Mouse (Mus musculus) ovary, adult 18-20 months (tissue): ENCODE data around the gene Cbwd1.
"Not testable (repeated sequence)": the region's sequence is repeated elsewhere in the genome, so short reads cannot be mapped to it uniquely, and the experiment has no call there.

Experiments used
- DNase-seq: peaks from one replicate; pipeline ENCODE4 v3.0.0; 2022; ENCODE audit warnings: low spot score, mixed read lengths

Gene Cbwd1

DNA sequence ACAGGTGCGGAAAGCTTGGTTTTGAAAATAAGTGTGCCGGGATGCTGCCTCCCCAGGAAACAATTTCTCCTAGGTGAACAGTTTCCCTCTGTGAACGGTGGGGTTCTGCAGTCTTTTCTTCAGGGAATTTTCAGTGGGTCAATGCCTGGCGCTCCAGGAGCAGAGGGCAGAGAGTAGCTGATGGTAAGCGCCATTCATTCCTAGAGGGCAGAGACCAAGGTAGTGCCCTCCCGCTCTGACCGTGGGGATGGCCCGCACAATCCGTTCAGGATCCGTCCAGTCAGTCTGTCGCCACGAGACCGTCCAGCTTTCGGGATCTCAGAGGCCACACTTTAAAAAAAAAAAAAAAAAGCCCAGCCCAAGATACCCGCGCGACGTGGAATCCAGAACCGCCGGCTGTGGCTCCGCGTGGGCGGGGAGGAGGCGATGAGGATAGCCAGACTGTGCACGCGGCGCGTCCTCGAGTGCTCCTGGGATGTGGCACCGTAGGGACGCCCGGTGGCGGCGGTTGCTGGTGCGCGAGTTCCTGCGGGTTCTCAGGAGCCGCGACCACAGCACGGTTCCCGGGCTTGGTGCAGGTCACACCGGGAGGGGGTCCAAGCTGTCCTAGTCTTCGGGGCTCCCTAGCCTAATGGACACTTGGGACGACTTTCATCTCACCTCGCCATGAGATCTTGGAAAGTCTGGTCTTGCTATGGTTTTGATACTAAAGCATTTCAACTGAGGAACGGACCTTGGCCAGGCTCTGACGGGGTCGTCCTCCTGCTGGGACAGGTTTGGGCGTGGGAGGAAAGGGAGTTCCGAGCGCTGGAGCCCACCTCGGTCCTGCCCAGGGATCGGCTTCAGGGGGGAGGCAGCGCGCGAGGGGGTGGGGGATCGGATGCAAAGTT lies 64.2 kb downstream of the Cbwd1 start:
- DNase-seq: no peak

DNA sequence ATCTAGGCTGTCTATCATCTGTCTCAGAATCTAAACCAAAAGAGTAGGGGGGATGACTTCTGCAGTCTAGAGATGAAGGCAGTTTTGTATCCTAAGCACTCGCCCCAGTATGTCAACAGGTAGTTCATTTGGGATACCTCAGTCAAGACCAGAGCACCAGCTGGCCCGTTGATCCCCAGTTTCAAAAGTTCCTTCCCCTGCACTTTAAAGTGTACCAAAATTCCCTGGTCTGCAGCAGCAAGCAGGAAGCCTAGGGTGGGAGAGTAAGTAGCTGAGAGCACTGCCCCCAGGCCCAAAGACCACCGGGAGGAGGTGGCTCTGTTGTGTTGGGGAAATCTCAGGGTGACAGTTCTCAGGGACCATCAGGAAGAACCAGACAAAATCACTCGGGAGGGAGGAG lies 64.9 kb downstream of the Cbwd1 start:
- no peak for DNase-seq

DNA sequence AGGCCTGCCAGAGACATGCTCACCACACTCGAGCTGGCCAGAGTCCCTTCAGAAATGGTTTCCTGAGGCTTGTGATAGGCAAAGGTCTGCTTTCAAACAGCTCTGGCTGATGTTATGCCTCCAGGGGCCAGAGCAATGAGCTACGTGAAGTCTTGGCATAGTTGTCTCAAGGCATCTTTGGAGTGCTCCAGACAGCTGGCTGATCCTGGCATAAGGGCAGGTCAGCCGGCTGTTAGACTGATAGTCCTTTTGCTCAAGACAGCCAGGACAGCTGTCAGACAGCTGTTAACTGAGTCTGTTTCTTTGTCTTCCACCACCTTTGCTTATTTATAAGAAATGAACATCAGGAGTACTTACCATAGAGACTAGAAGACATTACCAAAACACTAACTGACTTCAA lies 74.5 kb downstream of the Cbwd1 start:
- DNase-seq: no peak

DNA sequence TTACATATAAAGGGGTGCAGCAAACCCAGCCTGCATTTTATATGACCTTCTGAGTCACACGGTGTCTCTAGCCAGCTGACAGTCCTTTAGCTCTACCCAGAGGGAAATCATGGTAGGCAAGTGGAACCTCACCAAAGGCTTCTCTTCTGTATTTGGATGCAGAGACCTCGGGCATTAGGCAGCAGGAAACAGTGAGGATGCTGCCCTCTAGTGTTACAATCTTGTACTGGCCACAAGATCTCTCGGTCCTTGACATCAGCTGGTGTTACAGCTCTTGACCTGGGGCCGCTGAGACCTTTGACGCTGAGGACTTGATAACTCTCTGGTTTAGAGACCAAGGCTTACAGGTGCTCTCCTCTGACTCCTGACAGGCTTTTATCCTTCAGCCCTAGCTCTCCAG lies 75.9 kb downstream of the Cbwd1 start:
- DNase-seq: no peak

DNA sequence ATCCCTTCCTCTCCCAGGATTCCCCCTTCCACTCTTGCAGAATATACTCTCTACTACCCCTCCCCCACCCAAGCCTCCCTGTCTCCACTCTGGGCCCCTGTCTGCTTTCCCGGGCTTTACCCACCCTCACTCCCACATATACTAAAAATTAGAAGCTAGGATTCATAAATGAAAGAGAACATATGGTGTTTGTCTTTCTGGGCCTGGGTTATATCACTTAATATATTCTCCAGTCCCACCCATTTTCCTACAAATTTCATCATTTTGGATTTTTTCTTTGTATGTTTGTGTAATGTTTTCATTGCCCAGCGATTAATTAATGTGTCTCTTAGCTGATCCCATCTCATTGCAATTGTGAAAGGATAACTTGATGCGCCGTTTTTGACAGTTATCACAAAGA lies 80.2 kb downstream of the Cbwd1 start:
- no peak for DNase-seq

DNA sequence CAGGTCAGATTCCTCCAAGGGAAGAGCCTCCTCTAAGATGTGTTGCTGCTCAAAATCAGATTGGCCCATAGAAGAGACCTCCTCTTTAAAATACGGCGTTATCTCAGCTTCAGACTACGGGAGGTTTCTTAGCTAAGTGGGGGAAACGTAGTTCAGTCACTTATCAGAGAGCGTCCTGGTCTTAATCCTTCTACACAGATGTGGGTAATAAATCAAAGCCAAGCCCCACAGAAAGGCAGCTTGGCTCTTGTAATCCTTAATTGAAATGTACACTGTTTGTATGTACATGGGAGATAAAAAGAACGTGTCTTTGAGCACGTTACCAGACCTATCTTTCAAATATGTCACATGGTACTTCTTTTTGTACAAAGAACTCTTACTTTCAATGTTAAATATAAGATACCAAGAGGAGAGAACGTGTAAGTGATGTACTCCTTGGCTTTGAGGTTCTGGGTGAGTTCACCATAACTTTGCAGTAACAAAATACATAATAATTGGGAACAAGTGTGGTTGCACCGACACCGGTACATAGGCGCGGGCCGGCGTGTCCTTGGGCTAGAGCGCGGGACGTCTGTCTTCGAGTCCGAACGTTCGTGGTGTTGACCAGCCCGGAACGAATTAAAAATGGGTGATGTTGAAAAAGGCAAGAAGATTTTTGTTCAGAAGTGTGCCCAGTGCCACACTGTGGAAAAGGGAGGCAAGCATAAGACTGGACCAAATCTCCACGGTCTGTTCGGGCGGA lies 86.1 kb downstream of the Cbwd1 start, which contains the start of gene Gm10053:
Gene Gm10053, plus strand, starts transcription at position 558 of the 742 bp plus-strand sequence.
- not testable (repeated sequence) for DNase-seq

DNA sequence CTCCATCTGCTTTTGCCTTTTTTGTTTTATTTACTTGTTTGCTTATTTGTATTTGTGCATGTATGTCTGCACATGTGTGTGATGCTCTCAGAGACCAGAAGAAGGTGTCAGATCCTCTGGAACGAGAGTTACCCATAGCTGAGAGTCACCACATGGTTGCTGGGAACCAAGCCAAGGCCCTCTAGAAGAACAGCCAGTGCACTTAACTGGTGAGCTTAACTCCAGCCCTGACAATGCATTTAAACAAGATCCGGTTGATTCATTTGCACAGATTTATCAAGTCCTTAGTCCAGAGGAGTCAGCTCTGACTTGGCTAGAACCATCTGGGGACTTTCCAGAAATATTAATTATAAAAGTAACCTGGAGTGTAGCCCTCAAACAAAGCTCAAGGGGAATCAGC lies 87.5 kb downstream of the Cbwd1 start:
- no peak for DNase-seq

DNA sequence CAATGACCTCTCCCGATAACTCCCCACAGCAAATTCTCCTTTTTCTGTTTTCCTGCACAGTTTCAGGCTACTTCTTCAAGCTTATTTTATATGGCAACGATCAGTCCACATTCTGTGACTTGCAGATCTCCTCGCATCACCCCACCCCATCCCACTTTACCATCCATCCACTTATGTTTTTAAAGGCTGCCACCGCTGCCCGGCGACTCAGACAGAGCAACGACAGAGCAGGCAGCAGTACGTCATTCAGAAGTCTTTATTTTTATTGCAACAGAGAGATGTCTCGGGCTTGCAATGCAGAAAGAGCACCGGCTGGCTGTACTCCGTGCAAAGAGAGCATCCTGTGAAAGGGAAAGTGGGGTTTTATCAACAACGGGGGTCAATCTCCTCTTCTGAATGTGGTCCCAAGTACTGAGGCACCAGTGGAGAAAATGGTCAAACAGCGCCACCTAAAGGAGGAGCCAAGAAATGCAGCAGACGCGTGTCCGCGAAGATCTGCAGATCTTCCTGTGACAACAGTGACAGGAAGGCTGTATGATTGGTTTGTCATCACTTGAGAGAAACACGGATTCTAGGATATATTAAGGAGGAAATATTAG lies 90.3 kb downstream of the Cbwd1 start:
- no peak for DNase-seq
